Mouse (Mus musculus) stomach, embryonic 15.5 days (tissue): ENCODE measurements around the gene Cnih3. TPM values are rescaled to one million over a fixed set of nuclear protein-coding genes. Genes with fewer than 3 reads are reported as not detected.

Experiments used
- ATAC-seq: fragments of 200-750 bp; cut with Nextera tagmentation; 2 replicates; pipeline ENCODE4 v1.8.0; 2017; ENCODE audit warnings: low read depth, moderate number of reproducible peaks, moderate TSS enrichment; ENCODE audit not compliant: insufficient read depth, low FRiP score
- H3K27ac ChIP-seq: fragments of 300-500 bp; sonication (generic); 2 replicates; pipeline ENCODE4 v1.5.1; 2015; ENCODE audit warnings: mild to moderate bottlenecking, inconsistent platforms
- H3K27me3 ChIP-seq: fragments of 300-500 bp; sonication (generic); replicated peaks from 2 replicates; pipeline ENCODE4 v1.6.1; 2015; ENCODE audit warnings: inconsistent platforms
- H3K36me3 ChIP-seq: fragments of 300-500 bp; sonication (generic); 2 replicates; pipeline ENCODE4 v1.6.1; 2015; ENCODE audit warnings: inconsistent platforms
- H3K4me1 ChIP-seq: fragments of 300-500 bp; sonication (generic); 2 replicates; pipeline ENCODE4 v1.6.1; 2015; ENCODE audit warnings: inconsistent platforms
- H3K4me2 ChIP-seq: fragments of 300-500 bp; sonication (generic); 2 replicates; pipeline ENCODE4 v1.6.1; 2015; ENCODE audit warnings: mild to moderate bottlenecking, inconsistent platforms
- H3K4me3 ChIP-seq: fragments of 300-500 bp; sonication (generic); replicated peaks from 2 replicates; pipeline ENCODE4 v1.5.1; 2015; ENCODE audit warnings: inconsistent platforms
- H3K9ac ChIP-seq: fragments of 300-500 bp; sonication (generic); 2 replicates; pipeline ENCODE4 v1.6.1; 2015; ENCODE audit warnings: inconsistent platforms
- H3K9me3 ChIP-seq: fragments of 300-500 bp; sonication (generic); 2 replicates; pipeline ENCODE4 v1.6.1; 2016; ENCODE audit warnings: inconsistent platforms
- WGBS: fragments of 180-500 bp; shearing (Covaris S2); methylation state at CpG from one replicate; pipeline ENCODE4 v1.1.7; 2015; 5-methylcytosine and 5-hydroxymethylcytosine counted together
- polyA plus RNA-seq: library from polyadenylated mRNA; unstranded; fragments of >200 nt; fragmentation: Nextera tagmentation; extraction: Ambion mirVana; gene quantifications from 2 replicates; pipeline ENCODE4 v1.2.1, GENCODE M21; 2015

Cnih3 gene
- polyA plus RNA-seq, 1 experiment from 2014 or later = 0.35 TPM

DNA sequence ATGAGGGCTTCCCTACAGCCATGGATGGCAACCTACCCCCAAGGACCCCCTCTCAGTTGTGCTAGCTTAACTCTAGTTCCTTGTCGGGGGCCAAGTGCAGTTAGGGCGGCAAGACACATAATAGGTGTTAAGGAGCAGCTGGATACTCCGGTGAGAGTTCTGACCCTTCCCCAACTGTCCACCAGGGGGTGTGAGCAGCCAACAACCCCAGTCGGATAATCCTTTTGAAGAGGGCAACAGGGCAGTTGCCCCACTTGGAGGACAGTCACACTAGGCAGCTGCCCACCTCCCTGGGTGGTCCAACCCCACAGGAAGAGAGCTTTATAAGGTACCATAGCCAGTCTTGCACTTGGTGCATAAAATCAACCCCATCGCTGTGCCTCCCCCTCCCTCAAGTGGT, 112.6 kb downstream of the Cnih3 start:
- Histone ChIP-seq H3K36me3 (no peaks in the 10 kb centered on the region), H3K4me1 (peaks cover 6% of the 10 kb centered on the region; the same call in 1 of the 2 replicates), H3K9me3 (no peaks in the 10 kb centered on the region), H3K27me3 (no peaks in the 10 kb centered on the region), H3K4me3 (no peak overlapping the region), H3K27ac (no peak overlapping the region), H3K4me2 (no peak overlapping the region), H3K9ac (no peak overlapping the region)
- 43% methylated on average over 5 of the region's 5 CpGs for WGBS
- no peak for ATAC-seq

DNA sequence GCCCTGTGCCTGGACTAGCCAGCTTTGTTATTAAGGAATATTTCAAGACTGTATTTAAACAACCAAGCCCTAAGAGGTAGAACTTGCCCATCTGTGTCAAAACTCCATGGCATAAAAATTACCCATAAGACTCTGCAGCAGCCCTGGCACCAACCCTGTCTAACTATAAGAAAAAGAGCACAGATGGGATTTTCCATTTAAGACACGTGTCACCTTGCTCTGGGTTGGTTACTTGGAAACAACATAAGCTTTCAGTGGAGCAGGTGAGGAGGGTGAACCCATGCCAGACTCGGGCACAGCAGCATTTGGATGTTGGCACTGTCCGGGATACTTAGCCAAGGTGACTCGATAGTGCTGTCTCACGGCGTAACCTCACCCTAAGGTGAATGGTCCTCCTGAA, 113.6 kb downstream of the Cnih3 start:
- H3K9me3 ChIP-seq = no peaks in the 10 kb centered on the region
- no peak overlapping the region for H3K9ac ChIP-seq
- H3K4me3 ChIP-seq = no peak overlapping the region
- no peaks in the 10 kb centered on the region for H3K27me3 ChIP-seq
- no peaks in the 10 kb centered on the region for H3K36me3 ChIP-seq
- peaks cover 6% of the 10 kb centered on the region; the same call in 1 of the 2 replicates for H3K4me1 ChIP-seq
- WGBS = 91% methylated on average over 6 of the region's 6 CpGs
- ATAC-seq = 0 out of 2 replicates have a peak, but pooled peaks have one; percentile 22
- H3K4me2 ChIP-seq = no peak overlapping the region
- no peak overlapping the region for H3K27ac ChIP-seq

DNA sequence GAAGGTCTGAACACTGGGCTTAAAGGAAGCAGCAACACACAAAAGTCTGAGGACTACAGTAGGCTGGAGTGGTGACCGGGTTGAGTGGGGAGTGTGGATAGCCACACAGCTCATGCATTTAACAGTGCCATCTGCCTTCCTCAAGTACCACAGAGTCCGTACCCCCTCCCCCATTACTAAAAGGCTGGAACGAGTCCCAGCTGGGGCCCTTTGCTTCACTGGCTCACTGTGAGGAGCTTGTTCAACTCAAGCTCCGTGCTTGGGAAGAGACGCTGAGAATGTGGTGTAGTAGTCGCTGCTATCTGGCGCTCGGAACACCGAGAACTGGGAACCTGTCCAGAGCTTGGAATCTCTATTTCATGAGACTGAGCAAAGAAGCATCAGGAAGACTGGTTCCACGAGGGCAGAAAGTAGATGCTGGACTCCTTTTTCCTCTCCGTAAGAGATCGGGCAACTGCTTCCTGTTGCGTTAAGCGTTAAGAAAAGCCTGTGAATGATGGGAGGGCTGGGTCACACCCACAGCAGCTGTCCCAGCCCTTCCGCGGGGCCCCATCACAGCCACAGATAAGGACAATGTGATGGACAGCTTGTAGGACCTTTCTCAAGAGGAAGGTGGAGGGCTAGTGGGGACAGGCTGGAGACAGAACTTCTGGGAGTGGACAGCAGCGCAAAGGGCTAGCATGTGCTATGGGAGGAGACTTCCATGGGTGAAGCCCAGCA, 114.3 kb downstream of the Cnih3 start:
- H3K4me3 ChIP-seq = no peak overlapping the region
- peaks cover 6% of the 10 kb centered on the region; the same call in 1 of the 2 replicates for H3K4me1 ChIP-seq
- H3K36me3 ChIP-seq = no peaks in the 10 kb centered on the region
- no peak for ATAC-seq
- peak overlapping the region; percentile 21; the same call in 1 of the 2 replicates for H3K4me2 ChIP-seq
- no peaks in the 10 kb centered on the region for H3K9me3 ChIP-seq
- H3K27ac ChIP-seq = no peak overlapping the region; the same call in 1 of the 2 replicates
- H3K9ac ChIP-seq = no peak overlapping the region
- 52% methylated on average over 17 of the region's 17 CpGs for WGBS
- no peaks in the 10 kb centered on the region for H3K27me3 ChIP-seq

DNA sequence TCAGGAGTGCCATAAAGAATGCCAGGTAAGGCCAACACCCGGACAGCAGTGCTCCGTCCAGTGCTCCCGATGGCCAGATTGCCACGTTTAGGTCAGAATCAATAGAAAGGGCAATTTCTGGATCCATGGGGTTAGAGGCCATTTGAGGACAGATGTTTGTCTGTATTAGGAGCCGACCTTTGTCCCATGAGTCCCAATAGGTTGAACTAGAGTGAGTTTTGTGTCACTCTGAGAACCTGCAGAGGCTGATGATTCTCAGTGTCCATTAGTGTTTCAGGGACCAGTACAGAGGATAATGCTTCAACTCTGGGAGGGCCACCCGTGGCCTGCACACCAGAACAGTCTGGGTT, 114.9 kb downstream of the Cnih3 start:
- Histone ChIP-seq H3K9ac (no peak overlapping the region), H3K4me1 (peaks cover 6% of the 10 kb centered on the region; the same call in 1 of the 2 replicates), H3K4me3 (no peak overlapping the region), H3K4me2 (no peak overlapping the region), H3K9me3 (no peaks in the 10 kb centered on the region), H3K27me3 (no peaks in the 10 kb centered on the region), H3K27ac (no peak overlapping the region), H3K36me3 (no peaks in the 10 kb centered on the region)
- 85% methylated on average over 6 of the region's 6 CpGs for WGBS
- no peak for ATAC-seq

DNA sequence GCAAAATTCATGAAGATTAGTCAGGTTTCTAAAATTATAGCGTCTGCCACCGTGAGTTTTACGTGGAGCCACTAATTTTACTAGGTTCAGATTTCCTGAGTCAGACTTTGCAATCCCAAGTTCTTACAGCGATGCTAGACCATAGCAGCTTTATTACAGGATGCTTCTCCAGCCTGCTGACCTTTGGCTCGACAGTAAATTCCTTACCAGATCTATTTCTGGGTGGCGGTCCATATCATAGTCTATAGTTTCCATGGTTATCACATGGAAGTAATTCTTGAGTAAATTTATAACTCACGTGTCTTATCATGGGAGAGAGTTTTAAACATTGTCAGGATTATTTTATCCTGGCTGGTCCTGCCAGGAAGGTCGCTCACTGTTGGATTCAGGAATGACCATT, 117.0 kb downstream of the Cnih3 start:
- H3K4me2 ChIP-seq = no peak overlapping the region
- no peaks in the 10 kb centered on the region for H3K9me3 ChIP-seq
- H3K4me3 ChIP-seq = no peak overlapping the region
- H3K27ac ChIP-seq = no peak overlapping the region
- peaks cover 6% of the 10 kb centered on the region; the same call in 1 of the 2 replicates for H3K4me1 ChIP-seq
- H3K9ac ChIP-seq = no peak overlapping the region
- WGBS = 71% methylated on average over 8 of the region's 8 CpGs
- H3K27me3 ChIP-seq = no peaks in the 10 kb centered on the region
- no peak for ATAC-seq
- no peaks in the 10 kb centered on the region for H3K36me3 ChIP-seq

DNA sequence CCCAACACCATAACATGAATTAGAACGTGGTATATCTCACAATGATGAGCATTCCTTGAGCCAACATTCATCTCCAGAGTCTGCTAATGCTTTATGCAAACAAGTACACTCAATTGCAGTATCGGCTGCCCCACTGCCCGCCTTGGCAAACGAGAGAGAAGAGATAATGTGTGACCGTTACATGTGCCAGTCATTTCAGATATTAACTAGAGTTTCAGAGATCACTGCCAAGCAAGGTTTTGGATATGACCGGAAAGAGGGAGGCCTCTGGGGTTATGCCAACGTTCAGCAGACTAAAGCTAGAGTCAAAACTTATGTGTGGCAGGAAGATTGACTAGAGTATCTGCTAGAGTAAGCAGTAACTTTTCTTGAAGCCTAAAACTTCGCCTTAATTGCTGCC, 123.7 kb downstream of the Cnih3 start:
- no peaks in the 10 kb centered on the region for H3K4me1 ChIP-seq
- WGBS = 64% methylated on average over 8 of the region's 8 CpGs
- ATAC-seq = no peak

DNA sequence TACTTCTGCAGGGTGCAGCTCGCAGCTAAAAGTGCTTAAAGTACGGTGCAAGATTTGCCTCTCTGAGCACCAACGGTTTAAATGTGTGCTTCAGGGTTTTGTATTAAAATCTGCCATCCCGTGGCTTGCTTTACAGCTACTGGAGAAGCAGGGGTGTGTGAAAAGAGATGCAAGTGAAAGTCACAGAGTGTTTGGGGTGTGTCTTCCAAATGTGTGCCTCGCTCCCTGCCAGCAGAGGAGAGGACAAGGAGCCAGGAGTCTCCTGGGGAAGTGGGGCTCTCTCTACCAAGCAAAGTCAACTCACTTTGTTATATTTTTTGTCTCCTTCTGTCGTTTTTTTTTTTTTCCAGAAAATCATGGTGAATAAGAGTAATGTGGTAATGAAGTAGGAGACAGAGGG, 124.1 kb downstream of the Cnih3 start:
- no peak for ATAC-seq
- H3K36me3 ChIP-seq = no peaks in the 10 kb centered on the region
- H3K27ac ChIP-seq = no peak overlapping the region
- no peaks in the 10 kb centered on the region for H3K4me1 ChIP-seq
- no peak overlapping the region for H3K4me2 ChIP-seq
- H3K27me3 ChIP-seq = no peaks in the 10 kb centered on the region; the same call in 1 of the 2 replicates
- WGBS = 41% methylated on average over 6 of the region's 6 CpGs
- no peaks in the 10 kb centered on the region for H3K9me3 ChIP-seq
- no peak overlapping the region for H3K4me3 ChIP-seq
- no peak overlapping the region for H3K9ac ChIP-seq

More for the DNA sequence above, 123.7 kb downstream of the Cnih3 start:
- no peak overlapping the region for H3K4me3 ChIP-seq
- no peaks in the 10 kb centered on the region for H3K9me3 ChIP-seq
- H3K36me3 ChIP-seq = no peaks in the 10 kb centered on the region
- H3K9ac ChIP-seq = no peak overlapping the region
- H3K27ac ChIP-seq = no peak overlapping the region
- no peaks in the 10 kb centered on the region; the same call in 1 of the 2 replicates for H3K27me3 ChIP-seq
- H3K4me2 ChIP-seq = no peak overlapping the region

DNA sequence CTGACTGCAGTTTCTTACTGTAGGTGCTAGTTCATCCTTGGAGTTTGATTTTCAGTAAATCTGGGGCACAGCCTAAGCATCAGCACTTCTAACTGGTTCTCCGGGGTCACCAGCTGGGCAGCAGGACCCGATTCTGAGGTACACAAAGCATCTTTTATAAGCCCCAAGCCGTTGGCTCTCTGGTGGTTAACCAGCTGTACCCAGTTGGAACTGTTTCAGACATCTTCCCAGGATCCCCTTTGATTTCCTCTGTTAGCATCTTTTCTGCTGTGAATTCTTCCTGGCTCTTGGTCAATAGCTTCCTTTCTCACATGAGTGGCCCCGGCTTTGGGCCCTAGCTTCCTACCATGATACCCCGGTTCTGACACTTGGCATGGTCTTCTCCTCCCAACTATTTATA, 132.3 kb downstream of the Cnih3 start:
- no peak overlapping the region for H3K4me3 ChIP-seq
- no peaks in the 10 kb centered on the region for H3K4me1 ChIP-seq
- H3K27me3 ChIP-seq = no peaks in the 10 kb centered on the region
- no peak overlapping the region for H3K4me2 ChIP-seq
- WGBS = 77% methylated on average over 5 of the region's 5 CpGs
- no peak overlapping the region for H3K9ac ChIP-seq
- ATAC-seq = no peak
- no peaks in the 10 kb centered on the region for H3K36me3 ChIP-seq
- no peaks in the 10 kb centered on the region for H3K9me3 ChIP-seq
- no peak overlapping the region for H3K27ac ChIP-seq

DNA sequence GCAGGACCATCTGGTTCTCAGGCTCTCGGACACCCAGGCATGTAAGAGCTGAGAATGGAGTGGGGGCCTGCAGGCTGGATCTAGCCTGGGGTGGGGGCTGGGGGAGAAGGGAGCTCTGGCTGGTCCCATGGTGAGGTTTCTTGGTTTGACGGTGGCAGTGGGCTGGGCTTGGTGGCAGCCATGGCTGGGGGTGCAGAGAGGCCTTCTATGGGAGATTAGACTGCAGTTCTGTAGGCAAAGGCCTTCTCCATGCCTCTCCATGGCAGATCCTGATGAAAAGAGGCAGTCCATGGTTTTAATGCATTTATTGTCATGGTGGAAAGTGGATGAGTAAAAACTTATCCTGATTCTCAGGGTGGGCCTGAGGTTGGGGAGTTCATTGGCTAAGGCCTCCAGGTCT, 151.0 kb downstream of the Cnih3 start:
- no peak overlapping the region for H3K9ac ChIP-seq
- no peaks in the 10 kb centered on the region for H3K27me3 ChIP-seq
- H3K9me3 ChIP-seq = no peaks in the 10 kb centered on the region
- no peaks in the 10 kb centered on the region for H3K36me3 ChIP-seq
- H3K4me3 ChIP-seq = no peak overlapping the region
- WGBS = 82% methylated on average over 2 of the region's 2 CpGs
- H3K4me1 ChIP-seq = 0 out of 2 replicates have a peak, but pooled peaks cover 3% of the 10 kb centered on the region
- H3K4me2 ChIP-seq = no peak overlapping the region
- H3K27ac ChIP-seq = no peak overlapping the region
- ATAC-seq = no peak

DNA sequence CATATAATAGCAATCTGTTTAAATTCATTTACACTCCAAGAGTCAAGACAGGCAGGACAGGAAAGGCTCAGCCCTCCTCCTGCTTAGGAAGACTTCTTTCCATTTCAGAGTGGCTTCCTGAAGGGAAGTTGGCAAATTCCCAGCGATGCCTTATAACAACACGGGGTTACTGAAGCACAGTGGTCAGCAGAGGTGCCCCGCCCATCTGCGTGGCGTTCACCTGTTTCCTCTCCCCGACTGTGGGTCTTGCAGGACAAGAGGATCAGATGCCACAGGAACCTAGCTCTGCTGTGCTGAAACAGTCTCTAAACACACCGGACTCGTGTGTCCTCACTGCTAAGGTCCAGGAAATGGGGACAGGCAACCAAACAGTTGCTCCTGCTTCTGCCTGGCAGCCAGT, 152.9 kb downstream of the Cnih3 start:
- ATAC-seq = no peak
- H3K36me3 ChIP-seq = no peaks in the 10 kb centered on the region
- H3K4me1 ChIP-seq = 0 out of 2 replicates have a peak, but pooled peaks cover 3% of the 10 kb centered on the region
- H3K27me3 ChIP-seq = no peaks in the 10 kb centered on the region
- H3K4me2 ChIP-seq = no peak overlapping the region
- no peak overlapping the region for H3K9ac ChIP-seq
- no peak overlapping the region for H3K4me3 ChIP-seq
- 43% methylated on average over 8 of the region's 8 CpGs for WGBS
- H3K27ac ChIP-seq = no peak overlapping the region
- H3K9me3 ChIP-seq = no peaks in the 10 kb centered on the region
